Mouse (Mus musculus) brain, adult 10 weeks (tissue): ENCODE results near the gene Emp2. TPM values are rescaled to one million over a fixed set of nuclear protein-coding genes. Genes with fewer than 3 reads are reported as not detected.

Source experiments
- polyA plus RNA-seq: library from polyadenylated mRNA; stranded (reverse); fragments of 350-450 nt; fragmentation: Illumina TruSeq; extraction: RNeasy Lipid Tissue Mini Kit (QIAGEN cat#74804); gene quantifications from one replicate; pipeline ENCODE4 v1.2.3, GENCODE M21; 2015; ENCODE audit warnings: low read depth, low replicate concordance

Emp2 gene
- polyA plus RNA-seq = 19.5 TPM

DNA sequence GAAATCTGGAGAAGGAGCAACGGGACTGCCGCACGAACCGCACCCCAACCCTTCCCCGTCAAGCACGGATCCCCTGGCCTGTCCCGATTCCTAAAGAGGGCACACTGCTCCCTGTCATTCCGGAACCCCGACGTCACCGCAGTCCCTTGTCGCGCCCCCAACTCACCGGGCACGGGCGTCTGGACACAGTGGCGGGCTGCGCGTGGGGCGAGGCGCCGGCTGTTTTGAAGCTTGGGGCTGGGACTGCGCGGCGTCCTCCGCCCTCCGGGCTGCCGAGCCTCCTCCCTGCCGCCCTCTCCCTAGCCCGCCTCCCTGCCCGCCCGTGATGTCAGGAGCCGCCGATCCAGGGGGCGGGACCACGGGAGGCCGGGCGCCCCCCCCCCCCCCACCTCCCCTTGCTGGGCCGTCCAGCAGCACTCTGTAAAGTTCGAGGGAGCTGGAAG lies at the start of gene Emp2:
Emp2 (minus strand) TSS at position 323 of the 443 bp plus-strand sequence.

Other genes starting within 250 kb of the Emp2 start
- gene Rpl39l, start 143.7 kb downstream of the Emp2 start, polyA plus RNA-seq = not detected
- not detected for gene Atf7ip2, start 121.3 kb downstream of the Emp2 start, polyA plus RNA-seq
- gene Tekt5, start 81.5 kb upstream of the Emp2 start, polyA plus RNA-seq = 12.8 TPM
- gene Nubp1, start 98.0 kb upstream of the Emp2 start, polyA plus RNA-seq = 25.1 TPM
- 32.2 TPM for gene Tvp23a, start 133.4 kb upstream of the Emp2 start, polyA plus RNA-seq
- gene Ciita, start 166.1 kb upstream of the Emp2 start, polyA plus RNA-seq = not detected
- 60.5 TPM for gene Dexi, start 229.1 kb upstream of the Emp2 start, polyA plus RNA-seq
- 46.7 TPM for gene Clec16a, start 231.4 kb upstream of the Emp2 start, polyA plus RNA-seq